Mouse (Mus musculus) adrenal gland, postnatal 10 days (tissue): Measurements from ENCODE around the gene Col6a6. TPM values are rescaled to one million over a fixed set of nuclear protein-coding genes. Genes with fewer than 3 reads are reported as not detected.

Source experiments
- DNase-seq: peaks from one replicate; pipeline ENCODE4 v3.0.0; 2021; ENCODE audit warnings: mixed read lengths
- total RNA-seq, 2 experiments: library from RNA; stranded (reverse); gene quantifications; 2 replicates each; pipeline ENCODE4 v1.2.3; 2021

Gene Col6a6
- total RNA-seq, 2 experiments from 2014 or later = 9.3 to 11.5 TPM

- peak; percentile 53 for DNase-seq
These were observed 90.5 kb downstream of the Col6a6 start for GRCm38 (mm10) chr9:105737448-105737847.

DNA sequence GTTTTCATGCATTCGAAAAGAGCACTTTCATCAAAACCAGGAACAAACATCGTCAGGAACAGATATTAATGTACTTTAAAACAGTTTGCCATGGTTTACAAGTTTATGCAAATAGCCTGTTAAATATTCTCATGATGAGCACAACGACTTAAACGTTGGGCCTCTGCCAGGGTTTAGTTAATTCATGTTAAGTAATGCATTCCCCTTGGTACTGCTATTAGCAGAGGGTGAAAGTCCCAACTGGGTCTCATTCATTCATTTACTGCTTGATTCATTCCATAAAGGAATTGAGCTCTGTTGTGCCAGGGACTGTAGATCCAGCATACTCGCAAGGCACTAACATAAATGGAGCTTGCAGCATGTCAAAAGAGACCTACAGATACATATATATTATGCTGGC, 92.8 kb downstream of the Col6a6 start:
- no peak for DNase-seq

DNA sequence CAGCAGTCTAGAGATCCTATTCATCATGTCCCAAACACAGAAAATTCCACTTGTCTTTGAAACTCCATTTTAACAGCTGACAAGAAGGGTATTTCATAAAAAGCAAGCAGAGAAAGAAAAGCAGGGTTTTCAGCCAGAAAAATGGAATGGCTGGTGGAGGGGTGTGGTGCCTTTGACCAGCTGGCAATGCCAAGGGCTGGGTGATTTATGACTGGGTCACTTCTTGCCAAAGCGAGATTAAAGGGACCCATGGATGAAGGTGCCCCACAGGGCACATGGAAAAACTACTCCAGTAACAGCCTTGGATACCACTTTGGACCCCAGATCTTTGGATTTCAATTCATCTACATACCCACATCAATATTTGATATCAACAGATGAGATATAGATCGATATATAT, 93.3 kb downstream of the Col6a6 start:
- DNase-seq = peak; percentile 47

GRCm38 (mm10) chr9:105731976-105732375, 96.0 kb downstream of the Col6a6 start:
- DNase-seq = peak; percentile 5

- no peak for DNase-seq
These were observed 107.5 kb downstream of the Col6a6 start for GRCm38 (mm10) chr9:105720430-105720829.

DNA sequence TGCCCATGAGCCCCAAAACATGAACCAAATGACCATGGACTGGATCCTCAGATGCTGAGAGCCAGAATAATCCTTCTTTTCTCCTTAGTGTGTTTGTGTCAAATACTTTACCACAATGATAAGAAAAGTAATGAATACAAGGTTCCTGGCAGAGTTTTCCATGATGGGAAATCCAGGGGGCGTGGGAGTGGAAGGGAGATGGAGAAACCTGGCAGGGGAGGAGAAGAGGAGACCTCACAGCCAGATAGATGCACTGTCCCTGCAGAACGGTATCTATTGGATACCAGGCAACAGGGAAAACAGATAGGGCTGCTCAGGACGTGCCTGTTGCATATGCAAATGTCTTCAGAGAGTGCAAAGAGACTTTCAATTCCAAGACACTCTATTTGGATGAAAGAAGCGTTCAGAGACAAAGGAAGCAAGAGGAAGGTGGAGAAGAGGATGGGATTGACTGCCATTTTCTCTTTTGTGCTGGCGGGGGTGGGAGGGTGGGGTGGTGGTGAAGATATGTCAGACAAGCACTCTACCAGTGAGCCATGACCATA, 108.0 kb downstream of the Col6a6 start:
- no peak for DNase-seq

DNA sequence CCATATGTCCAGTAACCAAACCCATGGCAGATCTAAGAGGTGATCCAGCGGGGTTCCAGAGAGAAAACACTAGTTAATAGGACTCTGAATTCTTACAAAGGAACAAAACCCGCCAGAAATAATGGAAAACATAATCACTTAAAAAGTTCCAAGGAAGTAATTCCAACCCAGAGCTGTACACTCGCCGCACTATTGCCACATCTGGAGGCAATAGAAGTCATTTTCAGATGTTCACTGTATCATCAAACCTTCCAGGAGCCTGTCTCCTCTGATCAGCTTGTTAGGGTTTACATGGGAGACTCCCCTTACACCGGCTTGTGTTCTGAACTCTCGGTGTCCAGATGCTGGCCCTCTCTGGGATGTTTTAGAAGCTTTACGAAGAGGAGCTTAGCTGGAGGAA, 108.6 kb downstream of the Col6a6 start:
- no peak for DNase-seq

DNA sequence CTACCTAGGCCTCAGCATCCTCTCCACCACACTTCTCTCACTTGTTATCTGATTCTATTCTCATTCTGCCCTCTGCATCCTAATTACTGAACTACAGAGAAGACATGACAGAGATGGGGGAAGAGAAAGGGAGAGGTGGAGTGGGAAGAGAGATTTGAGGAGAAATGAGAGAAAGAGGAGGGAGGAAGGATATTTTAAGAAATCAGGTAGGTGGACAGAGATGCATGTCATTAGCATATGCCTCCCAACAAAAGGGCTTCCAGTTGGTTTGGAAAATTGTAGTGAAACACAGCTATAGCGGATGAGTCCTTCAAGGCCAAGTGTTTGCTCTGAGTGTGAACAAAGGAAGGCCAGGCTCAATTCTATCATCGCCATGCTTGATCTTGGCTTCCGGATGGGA, 115.9 kb downstream of the Col6a6 start:
- DNase-seq = no peak

- no peak for DNase-seq
These were observed 122.9 kb downstream of the Col6a6 start for GRCm38 (mm10) chr9:105705011-105705410.

- DNase-seq = no peak
These were observed 123.6 kb downstream of the Col6a6 start for GRCm38 (mm10) chr9:105704226-105704932.

DNA sequence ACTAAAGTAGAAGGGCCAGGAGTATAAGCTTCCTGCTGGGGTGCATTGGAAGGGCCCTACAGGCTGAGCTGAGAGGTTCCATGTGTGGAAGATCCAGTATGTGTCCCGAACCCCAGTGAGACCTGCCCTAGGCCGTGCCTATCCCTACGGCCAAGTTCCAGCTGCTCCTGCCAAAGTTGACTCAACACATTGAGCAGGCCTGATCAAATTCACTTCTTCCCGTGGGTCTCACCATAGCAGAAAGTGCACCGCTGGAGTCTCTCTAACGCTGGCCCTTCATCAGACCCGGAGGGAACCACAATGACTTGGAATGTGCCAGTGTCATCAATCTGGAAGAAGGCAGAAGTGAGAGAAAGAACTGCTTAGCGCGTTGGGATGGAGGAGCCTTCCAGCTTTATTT, 126.0 kb downstream of the Col6a6 start:
- DNase-seq = no peak

DNA sequence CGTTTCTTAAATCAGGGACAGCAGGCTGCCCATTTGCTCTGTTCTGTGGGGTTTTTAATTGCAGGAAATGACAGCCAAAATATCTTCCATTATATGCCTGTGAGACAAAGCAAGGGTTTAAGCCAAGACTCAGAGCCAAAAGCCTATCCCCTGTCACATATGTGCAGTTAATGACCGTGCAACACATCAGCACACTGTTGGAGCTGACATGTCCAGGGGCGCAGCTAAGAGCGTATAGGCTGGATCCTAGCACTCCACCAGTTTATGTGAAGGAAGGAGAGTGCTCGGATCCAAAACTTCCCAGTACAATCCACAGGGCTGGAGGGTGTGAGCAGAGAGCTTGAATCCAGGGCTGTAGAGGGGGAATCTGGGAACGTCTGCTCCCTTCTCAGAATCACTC, 127.3 kb downstream of the Col6a6 start:
- DNase-seq = no peak

- DNase-seq = peak; percentile 42
These were observed 130.1 kb downstream of the Col6a6 start for GRCm38 (mm10) chr9:105697764-105698396.

DNA sequence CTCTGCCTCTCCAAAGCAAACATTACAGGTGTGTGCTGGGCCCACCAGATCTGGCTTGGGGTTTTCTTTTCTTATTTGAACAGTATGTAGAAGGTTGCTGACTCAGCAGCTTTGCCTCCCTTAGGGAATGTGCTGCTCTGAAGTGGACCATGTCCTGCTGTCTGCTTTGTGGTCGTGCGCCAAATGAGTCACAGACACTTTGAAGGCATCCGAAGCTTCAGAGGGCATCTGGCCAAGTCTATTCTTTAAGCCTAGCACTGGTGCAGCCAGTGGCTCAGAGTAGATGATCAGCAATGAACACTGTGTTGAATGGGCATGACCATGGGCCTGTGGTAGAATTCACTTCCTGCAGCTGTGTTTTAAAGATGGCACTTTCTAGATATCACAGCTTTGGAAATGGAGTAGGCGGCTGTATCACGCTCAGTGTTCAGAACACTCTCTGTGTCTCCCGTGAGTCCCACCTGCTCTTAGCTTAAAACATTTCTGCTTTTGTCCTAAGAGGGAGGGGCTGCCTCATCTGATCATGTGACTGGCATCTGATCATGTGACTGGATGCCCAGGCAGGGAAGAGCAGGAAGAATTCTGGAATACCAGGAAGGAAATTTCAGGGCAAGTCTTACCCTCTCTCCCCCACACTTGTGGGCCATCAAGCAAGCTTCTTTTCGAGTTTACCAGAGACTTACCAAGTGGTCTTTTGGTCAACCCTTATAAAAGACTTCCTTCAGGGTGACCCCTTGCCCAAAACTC, 131.0 kb downstream of the Col6a6 start:
- peak; percentile 59 for DNase-seq

GRCm38 (mm10) chr9:105693854-105694253, 134.1 kb downstream of the Col6a6 start:
- peak; percentile 95 for DNase-seq

- no peak for DNase-seq
These were observed 134.9 kb downstream of the Col6a6 start for GRCm38 (mm10) chr9:105693056-105693455.

DNA sequence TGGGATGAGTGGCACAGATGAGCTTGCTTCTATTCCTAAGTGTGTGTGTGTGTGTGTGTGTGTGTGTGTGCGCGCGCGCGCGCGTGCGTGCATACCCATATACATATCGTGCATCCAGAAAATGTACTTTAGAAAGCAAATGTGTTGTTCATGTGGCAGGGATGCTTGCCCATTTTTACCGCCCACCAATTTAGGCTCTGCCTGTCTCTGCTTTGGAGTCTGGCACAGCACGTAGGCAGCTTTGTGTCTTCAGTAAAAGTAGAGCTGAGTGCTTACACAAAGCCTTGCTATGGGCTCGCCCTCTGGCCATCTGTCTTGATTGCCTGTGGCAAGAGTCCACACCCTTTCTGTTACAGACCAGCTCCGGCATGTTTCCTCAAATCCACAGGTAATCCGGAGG, 135.5 kb downstream of the Col6a6 start:
- DNase-seq = no peak

DNA sequence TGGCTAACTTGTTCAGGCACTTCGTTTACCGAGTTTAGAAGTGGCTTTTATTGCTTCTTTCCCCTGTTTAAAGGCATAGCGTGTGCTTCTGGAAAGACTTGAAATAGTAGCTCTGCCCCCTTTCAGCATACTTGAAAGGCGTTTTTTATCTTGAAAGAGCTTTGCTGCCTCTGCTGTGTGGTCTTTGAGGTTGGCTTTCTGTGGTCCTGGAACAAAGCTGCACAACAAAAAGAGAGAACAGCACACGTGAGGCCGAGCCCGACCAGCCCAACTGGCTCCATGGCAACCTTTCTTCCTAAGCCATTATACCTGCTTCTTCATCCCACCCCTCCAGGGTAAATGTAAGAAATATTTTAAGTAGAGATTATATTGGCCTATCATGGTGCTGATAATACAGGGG, 138.5 kb downstream of the Col6a6 start:
- DNase-seq = no peak

GRCm38 (mm10) chr9:105684549-105685165, 143.3 kb downstream of the Col6a6 start:
- DNase-seq = no peak

- no peak for DNase-seq
These were observed 146.6 kb downstream of the Col6a6 start for GRCm38 (mm10) chr9:105681386-105681785.

DNA sequence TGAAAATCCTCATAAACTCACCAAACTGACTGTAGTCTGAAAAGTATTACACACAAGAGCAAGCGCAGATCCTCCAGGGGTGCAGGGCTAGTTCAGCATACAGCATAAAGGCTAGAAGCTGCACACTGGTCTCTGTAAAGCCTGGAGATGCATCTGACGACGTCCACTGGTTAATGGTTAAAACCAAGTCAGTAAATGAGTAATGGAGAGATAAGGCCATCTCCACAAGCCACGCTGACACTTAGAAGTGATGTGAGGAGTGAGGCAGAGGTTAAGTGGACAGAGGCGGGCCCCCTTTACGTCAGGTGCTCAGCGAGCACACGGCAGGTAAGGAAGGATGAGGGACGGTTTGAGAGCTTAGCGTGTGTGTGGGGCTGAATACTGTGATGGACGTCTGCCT, 152.0 kb downstream of the Col6a6 start:
- DNase-seq = no peak

DNA sequence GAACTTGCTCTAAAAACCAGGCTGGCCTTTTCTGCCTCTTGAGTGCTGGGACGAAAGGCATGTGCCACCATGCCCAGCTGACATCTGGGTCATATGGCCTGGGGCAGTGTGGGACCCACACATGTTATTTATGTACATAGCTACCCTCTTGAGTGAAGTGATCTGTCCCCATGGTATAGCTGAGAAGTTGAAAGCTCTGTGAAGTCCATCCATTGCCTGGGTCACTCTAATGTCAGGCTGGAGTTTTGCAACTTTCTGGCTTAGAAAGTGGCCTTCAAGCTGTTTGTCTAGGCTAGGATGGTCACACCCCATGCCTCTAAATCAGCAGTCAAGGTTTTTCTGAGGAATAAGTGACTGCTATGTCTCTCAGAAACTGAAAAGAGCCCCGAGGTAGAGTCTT, 155.9 kb downstream of the Col6a6 start:
- no peak for DNase-seq

DNA sequence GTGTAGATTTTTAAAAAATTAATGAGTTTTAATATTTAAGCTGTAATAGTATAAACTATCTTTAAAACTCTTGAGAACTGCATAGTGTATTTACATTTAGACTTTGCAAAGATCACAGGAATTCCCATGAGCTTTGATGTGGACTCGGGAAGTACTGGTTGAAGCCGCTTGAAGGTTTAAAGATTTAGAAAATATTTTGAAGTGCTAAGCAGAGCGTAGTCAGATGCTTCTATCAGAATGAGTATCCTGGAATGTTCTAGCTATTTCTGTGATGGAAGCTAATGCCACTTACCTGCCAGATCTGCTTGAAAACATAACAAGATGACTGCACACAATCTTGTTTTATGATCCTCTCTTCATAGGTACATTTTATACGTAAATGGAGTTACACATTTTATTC, 157.0 kb downstream of the Col6a6 start:
- DNase-seq = no peak
